Mouse (Mus musculus): ENCODE measurements around the gene Trp53.
"Not testable (repeated sequence)": the region's sequence is repeated elsewhere in the genome, so short reads cannot be mapped to it uniquely, and the experiment has no call there.

Gene Trp53

DNA sequence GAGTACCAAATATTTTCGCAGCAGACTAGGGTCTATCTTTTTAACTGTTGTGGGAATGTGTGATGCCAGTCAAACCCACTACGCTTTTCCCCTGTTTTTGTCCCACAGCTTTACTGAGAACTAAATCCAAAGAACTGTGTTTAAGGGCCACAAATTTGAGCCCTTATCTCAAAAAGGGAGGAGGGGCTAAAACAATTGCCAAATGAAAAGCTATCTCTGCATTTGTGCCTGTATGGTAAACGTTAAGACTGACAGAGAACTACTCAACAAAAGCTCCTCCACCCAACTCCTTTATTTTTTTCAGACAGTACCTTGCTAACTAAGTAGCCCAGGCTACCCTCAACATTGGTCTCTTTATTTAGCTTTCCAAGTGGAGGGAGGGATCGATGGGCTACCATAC lies 12.6 kb downstream of the Trp53 start:
- no peak for DNase-seq (ENCODE audit: extremely low read depth, insufficient read length, low spot score)

DNA sequence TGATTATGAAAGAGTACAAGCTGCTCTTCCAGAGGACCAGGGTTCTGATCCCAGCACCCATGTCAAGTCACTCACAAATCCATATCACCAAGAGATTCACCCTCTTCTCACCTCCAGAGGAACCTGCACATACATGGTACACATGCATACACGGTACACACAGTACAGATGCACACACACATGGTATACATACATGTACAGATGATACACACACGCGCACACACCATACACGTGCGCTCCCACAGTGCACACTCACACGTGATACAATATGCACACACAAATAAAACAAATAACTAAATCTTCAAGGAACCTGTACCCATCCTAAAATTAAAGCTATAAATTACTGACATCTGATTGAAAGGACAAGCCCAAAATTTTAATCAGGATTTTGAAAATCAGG lies 14.7 kb downstream of the Trp53 start:
- DNase-seq (ENCODE audit: extremely low read depth, insufficient read length, low spot score), result no peak

DNA sequence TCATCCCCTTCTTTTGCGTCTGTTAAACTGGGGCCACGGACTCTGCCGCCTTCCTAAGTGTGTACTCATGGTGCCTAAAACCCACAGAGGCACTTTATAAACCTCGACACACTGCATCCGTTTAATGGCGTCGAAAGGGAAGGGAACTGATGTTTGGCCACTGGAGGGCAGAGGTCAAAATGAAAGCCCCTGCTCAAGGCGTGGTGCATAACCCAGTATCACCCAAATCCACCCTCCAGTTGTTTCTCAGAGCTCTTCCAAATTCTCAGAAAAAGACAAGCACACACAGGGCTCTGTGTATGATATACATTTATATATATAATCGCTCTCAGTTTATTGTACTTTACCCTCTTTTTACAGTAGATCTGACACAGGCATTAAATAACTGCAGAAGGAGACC lies 19.3 kb downstream of the Trp53 start:
- no peak for DNase-seq (ENCODE audit: extremely low read depth, insufficient read length, low spot score)

- DNase-seq (ENCODE audit: extremely low read depth, insufficient read length, low spot score), result no peak
These were observed 19.9 kb downstream of the Trp53 start for GRCm38 (mm10) chr11:69600098-69600497.

- no peak for DNase-seq (ENCODE audit: extremely low read depth, insufficient read length, low spot score)
These were observed 21.6 kb downstream of the Trp53 start for GRCm38 (mm10) chr11:69601768-69602167.

DNA sequence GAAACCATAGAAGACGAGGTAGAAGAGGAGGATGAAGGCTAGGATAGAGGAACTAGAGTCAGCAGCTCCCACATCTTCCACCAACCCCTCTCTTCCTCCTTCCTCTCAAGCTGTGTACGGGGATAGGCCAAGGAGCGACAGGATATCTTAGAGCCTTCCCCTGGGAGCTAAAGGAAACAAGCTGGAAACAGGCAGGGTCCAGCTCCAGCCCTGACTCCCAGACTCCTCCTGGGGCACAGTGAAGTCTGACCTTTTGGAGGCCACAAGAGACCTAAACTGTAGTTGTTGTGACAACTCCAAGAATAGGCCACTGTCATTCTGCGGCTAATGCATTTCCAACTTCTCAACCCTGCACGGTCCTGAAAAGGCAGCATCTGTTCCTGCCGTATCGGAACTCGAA lies 23.4 kb downstream of the Trp53 start:
- no peak for DNase-seq (ENCODE audit: extremely low read depth, insufficient read length, low spot score)

DNA sequence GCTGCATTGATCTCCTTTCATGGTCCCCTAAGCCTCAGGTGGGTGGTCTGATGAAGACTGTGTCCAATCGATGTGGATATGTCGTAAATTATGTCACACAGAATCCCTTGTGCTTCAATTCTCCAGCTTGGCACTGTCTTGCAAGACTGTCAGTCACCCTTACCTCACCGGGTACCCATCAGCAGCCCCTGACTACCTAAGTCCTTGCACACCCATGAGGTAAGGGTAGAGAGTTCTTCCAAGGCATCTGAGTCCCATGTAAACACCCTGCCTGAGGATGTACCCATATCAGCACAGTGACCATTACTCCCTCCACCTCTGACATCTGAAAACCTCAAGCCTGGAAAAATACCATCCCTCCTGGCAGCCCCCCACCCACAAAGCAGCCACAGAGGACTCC lies 24.2 kb downstream of the Trp53 start:
- DNase-seq (ENCODE audit: extremely low read depth, insufficient read length, low spot score), result no peak

GRCm38 (mm10) chr11:69604795-69605664 lies 24.9 kb downstream of the Trp53 start:
- DNase-seq (ENCODE audit: extremely low read depth, insufficient read length, low spot score), result no peak

DNA sequence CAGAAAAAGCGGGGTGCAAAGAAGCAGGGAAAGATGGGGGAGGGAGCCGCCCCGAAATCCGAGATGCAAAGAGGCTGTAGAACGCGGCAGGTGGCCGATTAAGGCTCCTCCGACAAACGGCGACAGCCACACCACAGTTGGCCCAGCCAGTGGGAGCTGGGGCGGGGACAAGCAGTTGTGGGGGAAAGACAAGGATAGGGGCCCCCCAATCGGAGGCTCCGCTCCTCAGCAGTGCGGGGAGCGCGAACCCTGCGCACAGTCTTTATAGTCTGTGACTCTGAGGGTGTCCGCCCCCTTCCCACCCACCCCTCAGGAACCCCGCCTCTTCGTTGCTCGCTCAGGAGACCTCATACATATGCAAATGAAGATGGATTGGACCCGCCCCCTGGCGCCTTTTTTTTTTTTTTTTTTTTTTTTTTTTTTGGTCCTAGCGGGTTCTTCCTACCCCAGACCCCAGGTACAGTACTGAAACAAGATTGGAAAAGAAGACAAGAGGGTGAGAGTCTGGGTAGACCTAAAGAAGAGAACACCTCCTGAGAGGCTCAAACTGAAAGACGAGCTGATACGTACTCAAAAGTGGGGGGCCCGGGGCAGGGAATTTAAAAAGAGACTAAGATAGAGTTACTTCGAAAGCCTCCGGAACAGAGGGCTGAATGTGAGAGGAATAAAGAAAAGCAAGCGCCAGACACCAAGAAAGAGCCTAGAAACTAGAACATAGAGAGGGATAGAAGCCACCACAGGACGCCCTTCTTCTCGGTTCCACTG lies 25.7 kb downstream of the Trp53 start, which contains the start of gene Atp1b2:
Atp1b2 (minus strand) TSS at position 217 of the 765 bp plus-strand sequence.
- no peak for DNase-seq (ENCODE audit: extremely low read depth, insufficient read length, low spot score)

DNA sequence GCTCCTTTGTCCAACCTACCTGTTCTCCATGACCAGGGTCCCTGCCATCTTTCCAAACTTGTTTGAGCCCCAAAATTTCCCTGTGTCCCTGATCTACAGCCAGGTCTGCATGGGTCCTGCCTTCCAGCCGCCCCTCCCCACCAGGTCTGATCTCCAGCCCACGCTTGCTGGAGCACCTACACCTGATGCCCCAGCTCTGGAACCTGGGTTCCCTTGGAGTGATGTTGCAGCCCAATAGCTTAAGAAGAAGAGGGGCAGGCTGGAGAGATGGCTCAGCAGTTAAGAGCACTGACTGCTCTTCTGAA lies 26.3 kb downstream of the Trp53 start:
- no peak for DNase-seq (ENCODE audit: extremely low read depth, insufficient read length, low spot score)

GRCm38 (mm10) chr11:69606832-69607231 lies 26.7 kb downstream of the Trp53 start:
- DNase-seq (ENCODE audit: extremely low read depth, insufficient read length, low spot score), result no peak

DNA sequence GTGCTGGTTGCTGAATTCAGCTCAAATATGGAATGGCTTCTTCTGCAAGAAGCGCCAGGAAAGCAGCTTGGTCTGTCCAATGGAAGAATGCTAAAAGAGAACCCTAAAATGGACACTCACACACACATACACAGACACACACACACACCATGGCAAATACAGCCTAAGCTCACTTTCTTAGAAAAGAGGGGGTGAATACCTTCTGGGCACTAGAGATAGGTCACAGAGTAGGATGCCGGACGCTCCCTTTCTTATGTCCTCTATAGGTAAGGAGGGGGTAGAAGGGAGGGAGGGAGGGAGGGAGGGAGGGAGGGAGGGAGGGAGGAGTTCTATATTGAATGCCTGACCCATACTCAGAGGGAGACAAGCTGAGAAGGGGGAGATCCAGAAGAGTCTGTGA lies 28.4 kb downstream of the Trp53 start:
- no peak for DNase-seq (ENCODE audit: extremely low read depth, insufficient read length, low spot score)

- no peak for DNase-seq (ENCODE audit: extremely low read depth, insufficient read length, low spot score)
These were observed 29.3 kb downstream of the Trp53 start for GRCm38 (mm10) chr11:69609416-69609815.

DNA sequence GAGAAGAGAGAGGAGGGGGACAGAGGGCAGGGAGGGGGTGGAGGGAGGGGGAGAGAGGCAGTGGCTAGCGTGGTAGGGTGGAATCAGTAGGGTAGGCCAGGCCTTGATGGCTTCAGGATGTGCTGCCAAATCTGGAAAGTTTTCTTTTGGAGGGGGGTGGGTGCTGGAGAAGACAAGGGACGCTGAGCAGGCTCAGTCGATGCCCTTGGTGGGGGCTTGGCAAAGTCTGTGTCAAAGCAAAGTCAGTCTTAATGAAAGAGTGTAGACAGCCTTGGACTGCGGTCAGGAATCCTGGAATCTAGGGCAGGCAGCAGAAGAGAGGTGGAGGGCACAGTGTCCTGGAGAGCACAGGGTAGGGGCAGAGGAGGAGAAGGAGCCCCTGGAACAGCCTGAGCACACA lies 30.7 kb downstream of the Trp53 start:
- no peak for DNase-seq (ENCODE audit: extremely low read depth, insufficient read length, low spot score)

DNA sequence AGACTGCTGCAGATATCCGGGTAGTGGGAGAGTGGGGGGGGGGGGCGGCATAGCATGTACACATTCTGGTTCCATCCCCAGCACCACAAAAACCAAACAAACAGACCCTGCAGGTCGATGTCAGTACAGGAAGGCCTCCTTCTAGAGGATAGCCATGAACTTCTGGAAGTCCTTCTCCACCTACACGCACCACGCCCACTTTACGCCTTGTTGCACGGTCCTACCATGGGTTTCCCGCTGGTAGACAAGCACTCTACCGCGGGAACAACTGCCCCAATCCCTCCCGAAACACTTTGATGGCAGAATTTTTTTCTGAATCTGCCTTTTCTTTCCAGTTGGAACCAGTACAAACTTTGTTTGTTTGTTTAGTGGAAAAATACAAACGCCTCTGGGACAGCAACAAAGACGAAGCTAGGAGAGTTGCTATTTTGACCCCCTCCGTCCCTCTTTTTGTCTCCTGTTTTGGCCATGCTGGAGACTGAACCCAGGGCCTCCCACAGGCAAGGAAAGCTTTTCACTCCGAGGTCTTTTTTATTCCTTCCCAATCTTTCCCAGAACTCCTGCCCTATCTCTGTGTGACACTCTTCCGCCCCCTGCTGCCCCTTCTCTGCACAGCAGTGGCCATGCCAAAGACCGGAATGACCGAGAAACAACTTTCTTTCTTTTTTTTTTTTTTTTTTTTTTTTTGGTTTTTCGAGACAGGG lies 33.5 kb downstream of the Trp53 start:
- peak; percentile 48 for DNase-seq (ENCODE audit: extremely low read depth, insufficient read length, low spot score)

DNA sequence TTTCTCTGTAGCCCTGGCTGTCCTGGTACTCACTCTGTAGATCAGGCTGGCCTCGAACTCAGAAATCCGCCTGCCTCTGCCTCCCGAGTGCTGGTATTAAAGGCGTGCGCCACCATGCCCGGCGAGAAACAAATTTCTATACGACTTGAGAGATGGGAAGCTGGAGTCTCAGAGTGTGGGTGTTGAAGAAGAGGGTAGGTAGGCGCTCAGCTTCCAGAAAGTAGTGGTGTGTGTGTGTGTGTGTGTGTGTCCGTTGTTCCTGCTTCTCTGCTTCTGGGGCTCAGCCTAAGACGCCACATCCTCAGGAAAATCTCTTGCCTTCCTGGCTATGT lies 34.1 kb downstream of the Trp53 start:
- not testable (repeated sequence) for DNase-seq (ENCODE audit: extremely low read depth, insufficient read length, low spot score)

DNA sequence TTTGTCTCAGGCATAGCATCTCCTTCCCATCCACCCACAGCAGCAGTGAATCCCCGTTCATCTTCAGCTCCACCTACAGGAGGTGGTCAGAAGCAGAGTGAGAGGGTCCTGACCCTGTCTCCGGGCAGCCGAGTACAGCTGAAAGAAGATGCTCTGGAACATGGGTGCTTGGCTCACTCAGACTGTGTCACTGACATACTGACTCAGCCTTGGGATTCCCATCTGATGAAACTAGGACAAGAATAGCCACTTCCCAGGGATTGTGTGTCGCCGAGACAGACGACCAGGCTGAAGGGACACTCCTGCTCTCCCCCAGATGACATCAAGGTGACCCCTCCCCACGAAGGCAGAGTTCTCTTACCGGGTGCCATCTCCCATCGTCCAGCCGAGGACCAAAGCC lies 36.6 kb downstream of the Trp53 start:
- DNase-seq (ENCODE audit: extremely low read depth, insufficient read length, low spot score), result no peak

GRCm38 (mm10) chr11:69617805-69618204 lies 37.6 kb downstream of the Trp53 start, which contains the start of gene Shbg:
Gene Shbg (minus strand): TSS chr11:69617905.
- DNase-seq (ENCODE audit: extremely low read depth, insufficient read length, low spot score), result no peak

GRCm38 (mm10) chr11:69620394-69621081 lies 40.4 kb downstream of the Trp53 start:
- DNase-seq (ENCODE audit: extremely low read depth, insufficient read length, low spot score), result no peak

- peak; percentile 80 for DNase-seq (ENCODE audit: extremely low read depth, insufficient read length, low spot score)
These were observed 41.6 kb downstream of the Trp53 start, which contains the start of gene Sat2 for GRCm38 (mm10) chr11:69621571-69622268. Gene Sat2 (plus strand): TSS chr11:69622024.

All from 3134 (cell line).